Mouse (Mus musculus) embryonic facial prominence, embryonic 13.5 days (tissue): ENCODE results near the gene Uba52. TPM values are rescaled to one million over a fixed set of nuclear protein-coding genes. Genes with fewer than 3 reads are reported as not detected.

Source experiments
- ATAC-seq: fragments of 200-750 bp; cut with Nextera tagmentation; 2 replicates; pipeline ENCODE4 v1.8.0; 2017; ENCODE audit warnings: low read depth; ENCODE audit not compliant: insufficient number of reproducible peaks, insufficient read depth, low FRiP score, low TSS enrichment
- H3K27ac ChIP-seq: fragments of 300-500 bp; sonication (generic); 2 replicates; pipeline ENCODE4 v1.5.1; 2015; ENCODE audit warnings: moderate library complexity, mild to moderate bottlenecking, inconsistent platforms
- H3K27me3 ChIP-seq: fragments of 300-500 bp; sonication (generic); 2 replicates; pipeline ENCODE4 v1.6.1; 2015; ENCODE audit warnings: mild to moderate bottlenecking, inconsistent platforms
- H3K36me3 ChIP-seq: fragments of 300-500 bp; sonication (generic); 2 replicates; pipeline ENCODE4 v1.6.1; 2015; ENCODE audit warnings: mild to moderate bottlenecking, inconsistent platforms
- H3K4me1 ChIP-seq: fragments of 300-500 bp; sonication (generic); 2 replicates; pipeline ENCODE4 v1.6.1; 2015; ENCODE audit warnings: inconsistent platforms
- H3K4me2 ChIP-seq: fragments of 300-500 bp; sonication (generic); 2 replicates; pipeline ENCODE4 v1.6.1; 2015; ENCODE audit warnings: moderate library complexity, mild to moderate bottlenecking, inconsistent platforms
- H3K4me3 ChIP-seq: fragments of 300-500 bp; sonication (generic); 2 replicates; pipeline ENCODE4 v1.5.1; 2015; ENCODE audit warnings: mild to moderate bottlenecking, inconsistent platforms
- H3K9ac ChIP-seq: fragments of 300-500 bp; sonication (generic); 2 replicates; pipeline ENCODE4 v1.6.1; 2015; ENCODE audit warnings: mild to moderate bottlenecking, inconsistent platforms
- H3K9me3 ChIP-seq: fragments of 300-500 bp; sonication (generic); 2 replicates; pipeline ENCODE4 v1.6.1; 2016; ENCODE audit warnings: inconsistent platforms
- WGBS: fragments of 180-500 bp; shearing (Covaris S2); methylation state at CpG from one replicate; pipeline ENCODE4 v1.1.7; 2015; ENCODE audit warnings: mixed read lengths; 5-methylcytosine and 5-hydroxymethylcytosine counted together
- polyA plus RNA-seq: library from polyadenylated mRNA; unstranded; fragments of >200 nt; fragmentation: Nextera tagmentation; extraction: Ambion mirVana; gene quantifications from 2 replicates; pipeline ENCODE4 v1.2.1, GENCODE M21; 2015

Gene Uba52
- polyA plus RNA-seq, 1 experiment from 2014 or later, result 1,032 TPM

- 34% methylated on average over 12 of the region's 12 CpGs for WGBS
- Histone ChIP-seq H3K4me2 (peak overlapping the region; percentile 73; the same call in 1 of the 2 replicates), H3K9me3 (no peaks in the 10 kb centered on the region), H3K27ac (no peak overlapping the region; the same call in 1 of the 2 replicates), H3K27me3 (peaks cover 34% of the 10 kb centered on the region), H3K4me3 (no peak overlapping the region), H3K9ac (peak overlapping the region; percentile 49; the same call in 1 of the 2 replicates), H3K36me3 (peaks cover 25% of the 10 kb centered on the region), H3K4me1 (peaks cover 77% of the 10 kb centered on the region)
- no peak for ATAC-seq
These were observed 8.1 kb downstream of the Uba52 start for GRCm38 (mm10) chr8:70502540-70502939.

GRCm38 (mm10) chr8:70501820-70502529 is 8.6 kb downstream of the Uba52 start:
- no peak for ATAC-seq
- Histone ChIP-seq H3K27ac (no peak overlapping the region), H3K9me3 (no peaks in the 10 kb centered on the region), H3K4me1 (peaks cover 73% of the 10 kb centered on the region), H3K4me3 (0 out of 2 replicates have a peak overlapping the region, but pooled peaks have one; percentile 3), H3K9ac (peak overlapping the region; percentile 49; the same call in 1 of the 2 replicates), H3K4me2 (peak overlapping the region; percentile 73), H3K27me3 (peaks cover 37% of the 10 kb centered on the region), H3K36me3 (peaks cover 25% of the 10 kb centered on the region)
- WGBS, result 25% methylated on average over 23 of the region's 23 CpGs

DNA sequence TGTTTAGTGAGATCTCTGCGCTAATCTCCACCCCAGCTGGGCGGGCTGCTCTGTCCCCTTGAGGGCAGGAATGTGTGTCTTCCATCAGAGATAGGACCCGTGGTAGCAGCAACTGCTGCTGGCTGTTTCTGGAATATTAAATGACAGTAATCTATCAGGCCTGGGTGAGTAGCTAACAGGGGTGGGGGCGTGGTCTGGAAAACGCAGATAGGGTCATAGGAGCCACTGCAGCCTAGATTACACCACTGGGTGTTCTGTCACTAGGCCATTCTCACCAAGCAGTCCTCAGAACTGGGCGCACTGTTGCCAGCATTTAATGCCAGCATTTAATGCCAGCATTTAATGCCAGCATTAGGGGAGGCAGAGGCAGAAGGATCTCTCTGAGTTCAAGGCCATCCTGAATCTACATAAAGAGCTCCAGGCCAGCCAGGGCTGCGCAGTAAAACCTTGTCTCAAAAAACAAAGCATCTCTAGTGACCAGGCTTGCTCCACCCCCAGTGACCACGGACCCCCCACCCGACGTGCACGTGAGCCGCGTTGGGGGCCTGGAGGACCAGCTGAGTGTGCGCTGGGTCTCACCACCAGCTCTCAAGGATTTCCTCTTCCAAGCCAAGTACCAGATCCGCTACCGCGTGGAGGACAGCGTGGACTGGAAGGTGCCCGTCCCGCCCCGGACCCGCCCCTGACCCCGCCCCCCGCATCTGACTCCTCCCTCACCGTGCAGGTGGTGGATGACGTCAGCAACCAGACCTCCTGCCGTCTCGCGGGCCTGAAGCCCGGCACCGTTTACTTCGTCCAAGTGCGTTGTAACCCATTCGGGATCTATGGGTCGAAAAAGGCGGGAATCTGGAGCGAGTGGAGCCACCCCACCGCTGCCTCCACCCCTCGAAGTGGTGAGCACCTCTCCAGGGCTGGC is 10.0 kb downstream of the Uba52 start:
- peaks cover 24% of the 10 kb centered on the region; the same call in 1 of the 2 replicates for H3K36me3 ChIP-seq
- WGBS, result 13% methylated on average over 39 of the region's 39 CpGs
- H3K4me3 ChIP-seq, result 0 out of 2 replicates have a peak overlapping the region, but pooled peaks have one; percentile 2
- no peak overlapping the region for H3K27ac ChIP-seq
- no peak for ATAC-seq
- H3K27me3 ChIP-seq, result peaks cover 50% of the 10 kb centered on the region
- peaks cover 74% of the 10 kb centered on the region for H3K4me1 ChIP-seq
- H3K9ac ChIP-seq, result no peak overlapping the region
- no peaks in the 10 kb centered on the region for H3K9me3 ChIP-seq
- H3K4me2 ChIP-seq, result peak overlapping the region; percentile 40

DNA sequence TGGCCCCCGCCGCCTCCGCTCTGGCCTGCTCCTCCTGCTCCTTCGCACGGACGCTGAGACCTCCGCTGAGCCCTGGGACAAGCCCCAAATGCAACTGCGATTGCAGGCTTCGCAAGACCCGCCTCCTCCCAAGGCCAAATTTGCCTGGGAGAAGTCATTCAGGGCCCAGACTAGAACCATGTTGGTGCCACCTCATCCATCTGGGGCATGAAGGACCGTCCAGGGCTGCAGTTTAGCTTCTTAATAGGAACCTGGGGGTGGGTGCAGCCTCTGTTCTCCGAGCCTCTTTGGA is 14.9 kb downstream of the Uba52 start:
- no peaks in the 10 kb centered on the region for H3K9me3 ChIP-seq
- H3K4me2 ChIP-seq, result peak overlapping the region; percentile 82
- peak overlapping the region; percentile 89 for H3K27ac ChIP-seq
- peaks cover 71% of the 10 kb centered on the region for H3K4me1 ChIP-seq
- H3K36me3 ChIP-seq, result peaks cover 15% of the 10 kb centered on the region; the same call in 1 of the 2 replicates
- H3K4me3 ChIP-seq, result peak overlapping the region; percentile 66
- H3K27me3 ChIP-seq, result peaks cover 79% of the 10 kb centered on the region
- ATAC-seq, result no peak
- peak overlapping the region; percentile 87 for H3K9ac ChIP-seq
- 10% methylated on average over 12 of the region's 12 CpGs for WGBS

- peaks cover 10% of the 10 kb centered on the region; the same call in 1 of the 2 replicates for H3K36me3 ChIP-seq
- H3K9ac ChIP-seq, result peak overlapping the region; percentile 87
- H3K4me1 ChIP-seq, result peaks cover 71% of the 10 kb centered on the region
- H3K9me3 ChIP-seq, result no peaks in the 10 kb centered on the region
- 3% methylated on average over 21 of the region's 21 CpGs for WGBS
- peaks cover 79% of the 10 kb centered on the region for H3K27me3 ChIP-seq
- H3K4me2 ChIP-seq, result peak overlapping the region; percentile 82
- no peak for ATAC-seq
- peak overlapping the region; percentile 66 for H3K4me3 ChIP-seq
- peak overlapping the region; percentile 89 for H3K27ac ChIP-seq
These were observed 15.4 kb downstream of the Uba52 start for GRCm38 (mm10) chr8:70495001-70495770.

GRCm38 (mm10) chr8:70494416-70494945 is 16.1 kb downstream of the Uba52 start:
- ATAC-seq, result no peak
- WGBS, result 2% methylated on average over 28 of the region's 28 CpGs
- Histone ChIP-seq H3K4me2 (peak overlapping the region; percentile 82), H3K9me3 (no peaks in the 10 kb centered on the region), H3K27ac (peak overlapping the region; percentile 89), H3K4me1 (peaks cover 71% of the 10 kb centered on the region), H3K9ac (peak overlapping the region; percentile 87), H3K36me3 (peaks cover 9% of the 10 kb centered on the region; the same call in 1 of the 2 replicates), H3K4me3 (peak overlapping the region; percentile 66), H3K27me3 (peaks cover 85% of the 10 kb centered on the region)

GRCm38 (mm10) chr8:70493692-70494415 is 16.7 kb downstream of the Uba52 start:
- WGBS, result under 1% methylated on average over 46 of the region's 47 CpGs

DNA sequence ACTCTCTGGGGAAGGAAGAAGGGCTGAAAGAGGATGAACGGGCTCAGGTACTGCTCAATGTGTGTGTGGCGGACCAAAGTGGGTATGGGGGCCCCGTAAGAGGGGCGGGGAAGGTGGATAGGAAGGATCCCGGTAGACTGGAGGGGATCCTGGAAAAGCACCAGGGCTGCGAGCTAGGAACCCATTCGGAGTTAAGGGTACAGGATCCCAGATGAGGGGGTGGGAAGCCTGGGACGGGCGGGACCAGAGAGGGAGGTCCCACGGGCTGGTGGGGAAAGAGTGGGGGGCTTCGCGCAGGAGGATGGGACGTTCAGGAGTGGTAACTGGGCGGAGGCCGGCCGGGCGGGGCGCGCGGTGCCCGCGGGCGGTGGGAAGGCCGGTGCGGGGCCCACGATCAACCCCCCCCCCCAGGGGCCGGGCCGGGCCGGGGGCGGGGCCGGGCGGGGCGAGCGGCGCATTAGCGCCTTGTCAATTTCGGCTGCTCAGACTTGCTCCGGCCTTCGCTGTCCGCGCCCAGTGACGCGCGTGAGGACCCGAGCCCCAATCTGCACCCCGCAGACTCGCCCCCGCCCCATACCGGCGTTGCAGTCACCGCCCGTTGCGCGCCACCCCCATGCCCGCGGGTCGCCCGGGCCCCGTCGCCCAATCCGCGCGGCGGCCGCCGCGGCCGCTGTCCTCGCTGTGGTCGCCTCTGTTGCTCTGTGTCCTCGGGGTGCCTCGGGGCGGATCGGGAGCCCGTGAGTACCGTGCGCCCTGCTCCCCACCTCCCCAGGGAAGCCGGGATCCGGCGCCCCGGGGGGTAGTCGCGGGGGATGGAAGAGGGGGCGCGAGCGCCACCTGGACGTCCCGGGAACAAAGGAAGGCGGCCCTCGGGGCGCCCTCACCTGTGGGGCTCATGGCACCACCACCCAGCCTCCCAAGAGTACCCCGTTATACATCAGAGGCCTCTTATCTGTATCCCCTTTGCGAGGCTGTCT is 17.6 kb downstream of the Uba52 start, which contains the start of gene Crlf1:
Gene Crlf1, plus strand, starts transcription at position 495 of the 977 bp plus-strand sequence.
- Histone ChIP-seq H3K4me3 (peak within 1 kb of the TSS; percentile 66), H3K27ac (peak within 1 kb of the TSS; percentile 89), H3K27me3 (peaks cover 93% of the 10 kb centered on the region), H3K4me2 (peak within 1 kb of the TSS; percentile 82), H3K9me3 (no peaks in the 10 kb centered on the region), H3K9ac (peak within 1 kb of the TSS; percentile 87), H3K4me1 (peaks cover 77% of the 10 kb centered on the region), H3K36me3 (peaks cover 6% of the 10 kb centered on the region; the same call in 1 of the 2 replicates)
- ATAC-seq, result no peak; the same call in 1 of the 2 replicates
- WGBS, result under 1% methylated on average over 79 of the region's 93 CpGs

More at GRCm38 (mm10) chr8:70493692-70494415, 16.7 kb downstream of the Uba52 start:
- peaks cover 6% of the 10 kb centered on the region; the same call in 1 of the 2 replicates for H3K36me3 ChIP-seq
- ATAC-seq, result no peak
- H3K9ac ChIP-seq, result peak overlapping the region; percentile 87
- peak overlapping the region; percentile 89 for H3K27ac ChIP-seq
- H3K4me1 ChIP-seq, result peaks cover 71% of the 10 kb centered on the region
- peak overlapping the region; percentile 66 for H3K4me3 ChIP-seq
- H3K9me3 ChIP-seq, result no peaks in the 10 kb centered on the region
- H3K27me3 ChIP-seq, result peaks cover 92% of the 10 kb centered on the region
- H3K4me2 ChIP-seq, result peak overlapping the region; percentile 82

DNA sequence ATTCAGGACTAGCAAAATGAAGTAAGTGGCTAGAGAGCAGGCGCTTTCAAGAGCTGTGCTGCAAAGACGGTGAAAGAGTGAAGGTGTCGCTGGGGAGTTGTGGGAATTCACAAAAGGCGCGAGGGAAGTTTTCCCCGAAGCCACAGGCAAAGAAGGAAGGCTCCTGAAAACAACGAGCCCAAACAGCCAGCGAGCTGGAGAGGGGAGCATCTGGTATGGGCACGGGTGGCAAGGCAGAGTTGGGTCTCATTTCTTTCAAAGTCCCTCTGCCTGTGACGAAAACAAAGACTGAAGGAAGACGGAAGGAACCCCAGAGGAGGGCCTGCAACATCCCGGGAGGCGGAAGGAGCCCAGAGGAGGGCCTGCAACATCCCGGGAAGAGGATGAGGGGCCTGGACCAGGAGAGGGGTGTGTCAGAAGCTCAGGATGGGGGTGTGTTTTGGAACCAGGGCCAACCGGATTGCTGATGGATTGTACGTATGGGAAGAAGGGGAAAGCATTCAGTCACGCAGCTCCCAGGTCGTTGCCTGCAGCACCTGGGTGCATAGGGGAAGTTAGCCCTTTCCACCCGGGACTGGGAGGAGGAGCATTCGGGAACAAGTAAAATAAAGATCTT is 19.6 kb downstream of the Uba52 start:
- peak overlapping the region; percentile 82 for H3K4me2 ChIP-seq
- WGBS, result 3% methylated on average over 20 of the region's 20 CpGs
- peak overlapping the region; percentile 58 for H3K9ac ChIP-seq
- peaks cover 96% of the 10 kb centered on the region for H3K27me3 ChIP-seq
- ATAC-seq, result no peak
- no peaks in the 10 kb centered on the region for H3K9me3 ChIP-seq
- peak overlapping the region; percentile 66 for H3K4me3 ChIP-seq
- peak overlapping the region; percentile 89 for H3K27ac ChIP-seq
- H3K36me3 ChIP-seq, result no peaks in the 10 kb centered on the region
- H3K4me1 ChIP-seq, result peaks cover 92% of the 10 kb centered on the region
